Mouse (Mus musculus) cerebellum, postnatal 10 days (tissue): Measurements from ENCODE around the gene Gm21732.
"Not testable (repeated sequence)": the region's sequence is repeated elsewhere in the genome, so short reads cannot be mapped to it uniquely, and the experiment has no call there.

Experiments
- DNase-seq, 2 experiments: peaks; one replicate each; pipeline ENCODE4 v3.0.0; 2021; ENCODE audit warnings: mixed read lengths in 2 of 2

Gene Gm21732

DNA sequence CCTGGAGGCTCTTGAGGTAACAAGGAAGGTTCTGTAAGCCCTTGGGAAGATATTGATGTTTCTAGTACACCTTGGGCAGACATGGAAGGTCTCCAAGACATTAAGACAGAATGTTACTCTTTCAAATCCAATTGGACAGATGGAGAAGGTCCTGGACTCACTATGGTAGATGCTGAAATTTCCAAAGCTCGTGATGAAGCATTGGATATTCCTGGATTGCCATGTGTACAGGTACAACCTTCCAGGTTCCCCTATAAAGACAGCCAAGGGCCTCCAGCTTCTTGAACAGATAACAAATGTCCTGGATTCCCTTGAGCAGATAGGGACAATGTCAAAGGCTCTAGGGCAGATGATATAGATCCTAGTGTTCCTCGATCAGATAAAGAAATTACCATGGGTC lies at the start of gene Gm21732:
Gm21732 (minus strand) TSS at position 101 of the 400 bp plus-strand sequence.
- DNase-seq: not testable (repeated sequence)
